Mouse (Mus musculus) T-helper 2 cell (primary cell): Measurements from ENCODE around the gene Elp4.

Source experiments
- in situ Hi-C: fragments of 300-600 bp; cut with MboI, MseI; formaldehyde crosslinking; loops from one replicate; pipeline ENCODE4 v1.15.1; 2025; ENCODE audit warnings: high pct_unique_total_duplicates

Gene Elp4

DNA sequence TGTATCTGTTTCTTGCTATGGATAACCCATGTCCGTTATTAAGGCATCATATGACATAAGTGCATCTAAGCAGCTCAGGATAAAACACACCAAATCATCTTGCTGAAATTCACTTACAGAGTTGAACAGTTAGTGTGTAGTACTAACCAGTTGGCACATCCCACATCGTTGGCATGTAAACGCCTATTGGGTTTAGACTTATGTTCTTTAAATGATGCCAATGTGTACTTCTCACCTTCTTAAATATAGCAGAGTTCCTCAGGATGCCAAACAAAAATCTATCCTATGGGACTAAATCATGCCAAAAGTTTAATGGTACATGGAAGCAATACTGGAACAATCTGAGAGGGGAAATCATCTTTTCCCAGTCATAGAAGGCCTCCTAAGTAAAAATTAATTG, 173.7 kb downstream of the Elp4 start:
- in situ Hi-C loops: no loop called here

DNA sequence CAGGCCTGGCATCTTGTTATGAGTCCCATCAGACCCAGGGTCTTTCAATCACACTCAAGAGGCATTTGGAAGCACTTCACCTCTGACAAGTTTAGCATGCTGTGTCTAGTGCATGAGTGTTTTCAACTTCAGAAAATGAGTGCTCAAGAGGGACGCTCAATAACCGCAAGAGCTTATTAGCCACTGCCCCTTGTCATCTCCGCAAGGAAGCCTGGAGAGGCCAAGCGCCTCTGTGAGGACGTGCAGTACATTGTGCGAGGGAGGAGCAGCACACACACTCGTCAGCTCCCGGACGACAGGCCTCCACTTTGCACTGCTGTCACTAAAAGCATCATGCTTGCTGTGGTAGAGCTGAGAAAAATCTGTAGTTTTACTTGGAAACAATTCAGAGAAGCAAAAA, 177.7 kb downstream of the Elp4 start:
- in situ Hi-C loops: no loop called here

DNA sequence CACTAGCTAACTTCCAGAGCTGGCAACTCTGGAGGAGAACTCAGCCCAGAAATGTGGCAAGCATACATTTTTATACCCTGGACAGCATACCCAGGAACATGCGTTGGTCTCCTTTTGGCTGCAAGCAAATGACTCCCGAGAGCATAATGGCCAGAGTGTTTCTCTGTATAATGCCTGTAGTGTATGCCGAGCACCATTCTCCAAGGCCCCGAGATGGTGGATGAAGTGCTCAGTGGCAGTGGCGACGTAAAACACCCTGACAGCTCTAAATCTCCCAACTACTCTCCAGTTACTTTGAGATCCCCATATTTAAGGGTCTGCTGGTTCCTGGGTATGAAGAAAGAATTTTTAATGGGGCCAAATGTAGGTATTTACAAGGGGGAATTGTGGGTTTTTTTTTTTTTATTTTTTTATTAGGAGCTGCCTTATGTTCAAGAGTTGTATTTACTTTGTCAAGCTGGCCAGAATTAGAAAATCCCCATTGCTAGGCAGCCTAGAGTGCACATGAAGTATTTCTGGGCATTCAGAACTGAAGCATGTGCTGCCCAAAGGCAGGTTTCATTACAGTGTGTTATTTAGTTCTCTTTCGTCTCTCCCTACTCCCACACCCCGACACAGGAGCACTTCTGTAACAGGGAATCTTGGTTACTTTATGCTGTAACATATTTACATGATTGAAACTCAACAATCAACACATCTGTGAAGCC, 188.8 kb downstream of the Elp4 start:
- in situ Hi-C loops: no loop called here

DNA sequence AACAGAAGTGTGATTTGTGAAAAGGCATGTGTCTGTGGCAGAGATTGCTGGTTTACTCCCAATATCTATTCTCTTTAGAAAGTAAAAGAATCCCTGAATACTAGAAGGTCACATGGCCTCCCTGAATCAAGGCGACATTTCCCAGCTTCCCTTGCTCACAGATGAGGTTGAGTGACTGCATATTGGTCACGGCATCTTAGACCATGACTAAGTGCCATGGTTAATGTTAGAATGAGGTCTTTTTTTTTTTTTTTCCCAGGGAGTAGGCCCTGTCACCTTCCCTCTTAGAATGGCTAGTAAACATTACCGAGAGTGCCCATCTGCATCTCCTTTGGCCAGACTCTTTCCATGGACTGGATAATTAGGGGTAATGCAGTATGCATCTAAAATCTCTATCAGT, 193.9 kb downstream of the Elp4 start:
- in situ Hi-C loops: no loop called here

DNA sequence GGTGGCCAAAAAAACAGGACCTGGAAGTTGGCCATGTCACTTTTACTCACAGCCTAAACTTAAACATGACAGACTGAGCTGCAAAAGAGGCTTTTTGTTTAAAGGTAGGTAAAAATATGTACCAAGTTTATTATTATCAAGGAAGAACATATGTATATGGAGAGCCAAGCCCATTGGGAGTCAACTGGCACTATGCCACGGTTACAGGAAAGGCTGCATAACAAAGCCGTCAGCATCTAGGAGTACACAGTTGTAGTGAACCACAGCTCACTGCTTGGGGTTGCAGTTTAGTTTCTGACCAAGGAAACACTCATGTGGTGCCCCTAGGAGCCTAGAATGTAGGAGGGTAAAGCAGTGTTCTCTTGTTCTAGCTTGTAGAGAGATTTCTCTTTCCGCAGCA, 195.2 kb downstream of the Elp4 start:
- in situ Hi-C loops: no loop called here

DNA sequence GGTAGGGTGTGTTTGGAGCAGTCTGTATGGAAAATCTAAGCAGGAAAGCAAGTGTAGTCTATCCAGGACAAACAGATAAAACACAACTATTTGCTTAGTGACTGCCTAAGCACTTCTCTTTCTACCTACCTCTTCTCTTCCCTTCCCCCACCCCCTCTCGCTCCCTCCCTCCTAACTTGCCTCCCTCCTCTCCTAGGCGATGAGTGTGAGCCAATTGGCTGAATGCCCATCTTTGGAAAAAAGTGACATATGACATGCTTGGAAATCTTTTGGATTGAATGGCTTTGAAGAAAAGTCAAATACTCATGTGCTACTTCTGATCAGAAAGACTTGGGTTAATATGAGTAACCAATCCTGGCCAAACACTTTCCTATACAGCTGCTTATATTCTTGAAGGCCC, 199.0 kb downstream of the Elp4 start:
- in situ Hi-C loops: no loop called here

DNA sequence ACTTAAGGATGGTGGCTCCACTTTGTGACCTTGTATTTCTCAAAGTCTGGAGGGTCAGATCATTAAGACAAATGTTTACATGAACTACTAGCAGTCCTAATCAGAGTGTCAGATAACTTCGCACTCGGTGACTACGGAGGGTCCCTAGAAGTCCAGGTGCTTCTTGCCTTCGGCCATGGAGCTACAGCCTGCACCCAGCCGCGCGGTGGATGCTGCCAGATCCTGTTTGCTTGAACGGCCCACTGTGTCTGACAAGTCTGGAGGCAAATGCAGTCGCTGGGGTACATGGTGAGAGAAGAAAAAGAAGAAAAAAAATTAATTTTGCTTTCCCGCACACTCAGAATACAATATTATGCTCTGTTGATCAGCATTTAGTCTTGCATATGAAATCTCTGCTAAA, 201.8 kb downstream of the Elp4 start:
- in situ Hi-C loops: no loop called here

DNA sequence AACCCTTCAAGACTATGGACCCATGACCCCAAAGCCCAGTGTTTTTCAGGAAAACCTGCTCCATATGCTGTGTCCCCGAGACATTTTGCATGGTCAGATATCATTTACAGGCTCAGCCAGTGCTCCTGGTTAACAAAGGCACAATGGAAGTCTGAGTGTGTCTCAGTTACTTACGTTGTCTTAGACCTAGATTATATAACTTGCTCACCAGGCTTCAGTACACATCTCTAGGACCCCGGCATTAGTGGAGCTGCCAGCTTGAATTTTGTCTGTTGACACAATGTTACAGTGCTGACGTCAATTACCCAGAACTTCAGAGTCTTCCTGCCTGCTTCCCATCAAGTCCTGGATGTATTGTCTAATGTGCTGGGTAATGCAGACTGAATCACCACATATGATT, 202.6 kb downstream of the Elp4 start:
- in situ Hi-C loops: no loop called here

DNA sequence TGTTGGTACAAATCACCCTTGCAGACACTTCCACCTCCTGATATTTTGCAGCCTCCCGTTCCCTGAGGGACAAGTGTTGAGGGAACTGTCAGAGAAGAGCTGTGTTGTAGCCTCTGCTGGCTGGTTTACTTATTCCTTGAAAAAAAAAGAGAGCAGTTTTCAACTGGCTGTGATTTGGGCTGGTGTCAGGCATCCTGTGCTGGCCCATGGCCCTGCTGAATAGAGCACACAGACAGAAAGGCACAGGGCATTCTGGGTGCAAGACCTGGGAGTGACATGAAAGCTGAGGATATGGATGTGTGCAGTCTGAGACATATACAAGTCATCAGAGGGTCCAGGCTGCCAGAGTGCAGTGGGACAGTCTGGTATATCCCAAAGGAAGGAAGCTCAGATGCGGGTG, 205.7 kb downstream of the Elp4 start:
- in situ Hi-C loops: loop anchor here (10.0 kb wide), 1 partner anchor 986 kb away; no protein-coding TSS in a partner anchor

DNA sequence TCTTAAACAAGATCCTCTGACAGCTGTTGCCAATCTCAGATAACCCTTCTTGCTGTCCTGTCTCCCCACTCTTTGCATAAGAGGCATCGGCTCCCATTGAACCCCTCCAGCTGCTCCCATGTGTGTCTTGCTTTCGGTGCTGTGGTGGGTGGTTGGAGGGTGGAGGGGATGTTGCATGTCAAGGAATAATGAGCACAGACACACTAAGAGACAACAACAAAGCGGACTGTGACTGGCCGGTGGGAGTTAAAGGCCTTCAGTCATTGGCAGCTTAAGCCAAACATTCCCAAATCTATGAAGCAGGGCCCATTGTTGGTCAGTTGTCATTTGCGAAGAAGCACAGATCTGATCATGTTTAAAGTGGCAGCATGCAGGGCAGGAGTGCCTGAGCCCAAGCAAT, 206.6 kb downstream of the Elp4 start:
- in situ Hi-C loops: loop anchor here (10.0 kb wide), 1 partner anchor 987 kb away; no protein-coding TSS in a partner anchor

DNA sequence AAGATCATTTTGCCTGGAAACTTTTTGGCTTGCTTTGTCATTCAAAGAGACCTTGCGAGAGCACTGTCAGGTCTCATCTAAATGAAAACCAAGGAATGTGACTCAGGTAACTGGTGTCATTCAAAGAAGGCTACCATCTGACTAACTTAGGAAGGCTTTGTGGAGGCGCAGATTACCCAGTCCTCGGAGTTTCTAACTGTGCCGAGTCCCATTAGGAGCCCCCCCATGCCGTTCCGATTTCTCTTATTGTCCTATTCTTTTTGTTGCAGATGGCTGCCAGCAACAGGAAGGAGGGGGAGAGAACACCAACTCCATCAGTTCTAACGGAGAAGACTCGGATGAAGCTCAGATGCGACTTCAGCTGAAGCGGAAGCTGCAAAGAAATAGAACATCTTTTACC, 213.1 kb downstream of the Elp4 start:
- in situ Hi-C loops: loop anchor here (10.0 kb wide), 1 partner anchor 994 kb away; no protein-coding TSS in a partner anchor

DNA sequence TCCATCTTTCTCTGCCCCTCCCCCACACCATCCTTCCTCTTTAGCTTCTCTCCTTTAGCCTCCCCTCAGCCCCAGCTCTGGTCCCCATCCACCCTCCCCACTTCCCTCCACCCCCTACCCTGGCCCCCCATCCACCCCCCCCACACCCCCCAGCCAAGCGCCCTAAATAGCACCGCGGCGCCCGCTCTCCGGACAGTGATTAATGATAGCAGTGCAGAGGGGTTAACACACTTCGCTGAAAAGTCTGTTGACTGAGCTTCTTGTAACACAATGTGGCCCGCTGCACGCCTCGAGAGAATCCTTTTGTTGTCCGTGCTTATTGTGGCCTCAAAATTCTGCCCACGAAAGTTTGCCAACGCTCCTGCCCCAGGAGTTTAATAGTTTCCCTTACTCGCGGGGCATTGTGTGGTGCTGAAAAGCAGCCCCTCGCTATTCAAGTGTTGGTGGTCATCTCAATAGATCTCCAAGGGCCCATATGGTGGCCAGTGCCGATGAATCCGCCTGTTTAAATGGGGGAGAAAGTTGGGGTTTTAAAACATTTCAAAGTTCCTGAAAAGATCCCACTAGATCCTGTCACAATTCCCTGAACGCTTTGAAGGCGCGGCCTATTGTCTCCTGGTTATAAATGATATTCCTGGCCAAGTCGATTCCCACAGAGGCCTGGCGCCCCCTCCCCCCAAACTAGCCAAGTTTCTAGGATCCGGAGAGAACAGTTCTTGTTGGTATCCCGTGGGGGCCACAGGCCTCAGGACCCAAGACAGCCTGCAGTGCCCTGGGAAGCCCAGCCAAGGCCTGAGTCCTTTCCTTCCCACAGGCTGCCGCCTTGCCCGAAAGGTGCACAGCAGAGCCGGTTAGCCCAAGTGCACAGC, 214.4 kb downstream of the Elp4 start:
- in situ Hi-C loops: loop anchor here (10.0 kb wide), 1 partner anchor 995 kb away; no protein-coding TSS in a partner anchor

DNA sequence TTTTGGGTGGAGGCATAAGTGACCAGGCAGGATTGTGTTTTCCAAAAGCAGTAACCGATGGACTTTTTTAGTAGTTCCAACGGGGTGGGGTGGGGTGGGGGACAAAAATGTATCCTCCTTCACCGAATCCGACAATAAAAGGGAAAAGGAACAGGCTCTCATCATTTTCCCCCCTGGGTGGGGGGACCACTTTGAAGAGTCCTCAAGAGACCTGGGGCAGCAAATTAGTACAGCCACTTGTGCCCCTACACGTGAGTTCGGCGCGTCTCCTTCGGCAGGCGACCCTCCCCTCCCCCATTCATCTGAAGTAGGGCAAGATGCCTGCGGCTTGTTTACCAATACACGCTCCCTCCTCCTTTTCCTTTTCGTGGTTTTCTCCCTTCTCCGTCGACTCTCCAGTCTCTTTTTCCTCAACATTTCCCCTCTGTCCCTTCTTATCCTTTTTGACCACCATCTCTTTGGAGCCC, 215.0 kb downstream of the Elp4 start:
- in situ Hi-C loops: no loop called here

DNA sequence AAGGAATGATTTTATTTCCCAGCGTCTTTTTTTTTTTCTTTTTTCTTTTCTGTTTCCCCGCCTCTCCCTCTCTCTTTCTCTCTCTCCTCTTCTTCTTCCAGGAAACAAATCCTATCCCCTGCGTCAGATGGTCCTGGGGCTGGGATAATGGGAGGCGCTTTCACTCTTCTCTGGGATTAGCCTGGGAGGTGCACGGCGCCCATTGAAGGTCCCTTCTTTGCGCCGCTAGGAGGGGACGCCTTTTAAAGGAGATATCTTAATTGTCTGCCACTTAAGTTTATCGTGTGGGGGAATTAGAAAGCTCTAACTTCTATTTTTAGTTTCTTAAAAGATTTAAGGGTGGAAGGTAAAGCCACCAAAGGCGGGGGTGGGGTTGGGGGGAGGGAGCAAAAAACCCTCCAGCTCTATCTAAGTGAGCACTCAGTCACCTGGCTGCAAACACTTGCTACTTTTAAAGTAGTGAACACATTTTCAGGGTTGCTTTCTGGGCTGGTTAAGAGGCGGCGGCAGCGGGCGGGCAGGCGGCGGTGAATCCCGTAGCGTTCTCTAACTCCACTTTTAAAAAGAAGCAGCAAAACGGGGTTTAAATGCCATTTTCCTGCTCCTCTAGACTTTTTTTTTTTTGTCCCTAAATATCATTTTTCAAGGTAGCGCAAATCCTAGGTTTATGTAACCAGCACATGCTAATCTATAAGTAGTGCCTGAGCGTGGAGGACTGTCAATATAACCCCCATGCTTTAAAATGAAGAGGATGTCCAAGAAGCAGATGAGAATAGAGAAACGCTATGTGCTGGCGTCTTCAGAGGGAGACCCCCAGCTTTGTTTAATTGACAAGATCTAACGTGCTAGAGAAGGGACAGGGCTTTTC, 215.7 kb downstream of the Elp4 start:
- in situ Hi-C loops: no loop called here

DNA sequence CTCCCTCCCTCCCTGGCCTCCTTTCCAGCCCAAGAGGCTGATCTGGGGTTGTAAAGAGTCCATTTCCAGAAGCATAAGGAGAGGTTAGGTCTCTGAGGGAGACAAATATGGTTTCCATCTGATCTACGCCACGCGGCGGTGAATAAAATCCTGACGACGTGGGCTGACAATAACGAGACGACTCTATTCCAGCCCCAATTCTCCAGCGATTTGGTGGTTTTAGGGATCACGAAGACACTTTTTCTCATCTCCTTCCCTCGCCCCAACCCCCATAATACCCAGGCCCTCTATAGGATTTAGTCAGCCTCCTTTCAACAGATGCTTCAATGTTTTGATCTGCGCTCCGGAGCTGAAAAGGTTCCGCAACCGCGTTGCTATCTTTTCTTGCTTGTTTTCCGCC, 216.4 kb downstream of the Elp4 start:
- in situ Hi-C loops: no loop called here

DNA sequence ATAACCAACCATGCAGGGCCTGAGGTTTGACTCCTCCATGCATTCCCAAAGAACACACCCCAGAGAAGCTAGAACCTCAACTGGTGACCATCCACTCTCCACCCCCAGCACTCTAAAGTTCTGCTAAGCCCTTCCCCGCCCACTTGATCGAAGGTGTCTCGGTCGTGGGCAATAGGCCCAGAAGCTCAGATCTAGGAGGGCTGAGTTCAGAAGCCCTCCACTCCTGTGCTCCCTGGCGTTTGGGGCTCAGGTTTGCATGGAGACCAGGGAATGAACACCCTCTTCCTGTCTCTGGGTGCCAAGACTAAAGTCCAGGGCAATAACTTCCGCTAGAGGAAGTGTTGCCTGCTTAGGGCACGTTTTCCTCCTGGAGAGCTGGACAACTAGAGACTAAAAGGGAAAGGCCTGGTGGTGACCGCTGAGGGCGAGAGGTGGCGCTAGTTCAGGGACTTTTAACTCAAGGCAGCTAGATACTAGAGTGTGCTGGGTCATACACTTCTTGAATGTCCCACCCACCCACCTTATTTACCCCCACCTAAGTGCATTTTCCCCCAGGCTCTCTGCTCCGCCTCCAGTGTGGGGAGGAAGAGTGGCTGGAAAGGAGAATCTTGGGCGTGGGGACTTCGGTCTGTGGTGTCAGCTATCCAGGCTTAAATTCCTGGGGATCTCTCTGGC, 216.9 kb downstream of the Elp4 start:
- in situ Hi-C loops: no loop called here

DNA sequence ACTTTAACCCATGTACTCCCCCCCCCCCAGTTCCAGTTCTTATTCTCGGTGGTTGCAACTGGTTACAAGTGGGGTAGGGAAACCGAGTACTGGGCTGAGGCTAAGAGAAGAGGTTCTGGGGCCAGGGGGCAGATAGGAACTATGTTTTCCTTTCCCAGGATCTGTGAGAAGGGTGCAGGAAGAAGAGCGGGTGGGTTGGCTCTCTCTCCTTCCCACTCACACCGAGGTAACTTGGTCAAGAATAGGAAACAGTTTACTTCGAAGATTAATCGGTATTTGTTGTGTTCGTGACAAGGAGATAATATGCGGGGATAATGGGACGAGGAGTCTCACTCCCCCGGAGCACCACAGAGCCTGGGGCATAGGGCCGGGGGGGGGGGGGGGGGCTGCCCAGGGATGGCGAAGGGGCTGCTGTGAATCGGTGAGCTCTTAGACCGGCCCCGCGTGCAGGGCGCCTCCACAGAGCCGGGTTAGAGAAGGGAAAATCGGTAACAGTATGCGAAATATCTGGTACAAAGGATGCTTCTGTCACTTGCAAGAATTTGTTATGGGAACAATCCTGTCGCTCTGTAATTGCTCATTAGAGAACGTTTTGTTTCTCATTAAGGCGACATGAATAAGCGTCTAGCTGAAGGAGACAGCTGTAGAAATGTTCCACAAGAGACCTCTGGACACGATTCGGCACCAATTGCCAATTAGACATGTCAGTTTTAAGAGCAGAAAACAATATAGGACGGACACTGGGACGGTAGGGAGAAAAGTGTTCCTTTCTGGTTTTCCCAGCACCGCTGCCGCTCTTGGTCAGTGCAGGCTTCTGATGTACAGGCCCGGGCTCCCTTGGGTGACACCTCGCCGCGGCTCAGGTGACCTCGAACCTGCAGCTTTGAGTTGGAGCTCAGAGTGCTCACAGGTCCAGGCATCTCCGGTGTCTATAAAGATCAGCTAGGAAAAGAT, 217.7 kb downstream of the Elp4 start:
- in situ Hi-C loops: no loop called here

DNA sequence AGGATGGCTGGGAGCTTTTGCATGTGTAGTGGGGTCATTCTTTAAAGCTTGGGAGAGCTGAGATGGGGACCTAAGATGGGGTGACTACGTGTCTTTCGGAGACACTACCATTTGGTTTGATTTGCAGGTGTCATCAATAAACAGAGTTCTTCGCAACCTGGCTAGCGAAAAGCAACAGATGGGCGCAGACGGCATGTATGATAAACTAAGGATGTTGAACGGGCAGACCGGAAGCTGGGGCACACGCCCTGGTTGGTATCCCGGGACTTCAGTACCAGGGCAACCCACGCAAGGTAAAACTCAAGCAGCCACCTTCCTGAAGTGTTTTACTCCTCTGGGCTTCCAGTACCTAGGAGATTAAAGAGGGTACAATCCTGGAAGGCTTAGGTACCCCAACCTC, 218.7 kb downstream of the Elp4 start:
- in situ Hi-C loops: no loop called here

DNA sequence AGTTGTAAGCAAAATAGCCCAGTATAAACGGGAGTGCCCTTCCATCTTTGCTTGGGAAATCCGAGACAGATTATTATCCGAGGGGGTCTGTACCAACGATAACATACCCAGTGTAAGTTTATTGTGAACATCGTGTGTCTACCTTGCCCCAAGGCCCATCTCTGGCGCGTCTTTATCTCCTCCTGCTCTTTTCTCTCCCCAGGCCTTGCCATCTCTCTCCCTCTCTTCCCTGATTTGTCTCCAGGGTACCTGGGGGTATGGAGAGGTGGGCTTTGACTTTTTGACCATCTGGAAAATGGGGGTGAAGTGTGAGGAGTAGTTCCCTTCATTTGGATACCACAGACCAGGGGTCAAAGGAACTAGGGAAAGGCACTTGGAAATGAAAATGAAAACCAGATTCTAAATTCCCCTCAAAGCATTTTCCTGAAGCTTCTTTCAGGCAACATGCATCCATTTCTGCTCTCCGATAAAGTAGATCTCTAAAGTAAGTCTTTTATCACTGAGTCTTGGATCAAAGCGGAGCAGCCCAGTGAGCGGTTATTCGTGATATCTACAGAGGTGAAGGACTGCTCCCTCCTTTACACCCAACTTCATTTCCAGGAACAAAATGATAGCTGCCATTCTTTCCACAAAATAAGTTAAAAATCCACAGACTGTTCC, 219.2 kb downstream of the Elp4 start:
- in situ Hi-C loops: no loop called here
